Mouse (Mus musculus): ENCODE results near the gene Rasgef1a.
A peak's percentile ranks its signal among the peaks of the same experiment; 100 is the strongest.

- no peak for TF ChIP-seq E2F4 (IDR thresholded peaks at IDR 0.05; ENCODE audit: borderline replicate concordance, low read depth, low read length)
- no peak for TF ChIP-seq POLR2A (IDR thresholded peaks at IDR 0.05; ENCODE audit: control insufficient read depth in 1 of 2, insufficient read depth in 1 of 2, low read depth in 1 of 2, low read length in 2 of 2, poor library complexity in 1 of 2)
- TF ChIP-seq USF1 (IDR thresholded peaks at IDR 0.05; ENCODE audit: low read depth, low read length): no peak
- no peak for TF ChIP-seq EP300 (IDR thresholded peaks at IDR 0.05; ENCODE audit: low read depth in 1 of 2, low read length in 2 of 2)
- peak; percentile 27 to 38 (median 38); a peak in 5 of 6 replicates for TF ChIP-seq CTCF (IDR thresholded peaks at IDR 0.05 in 2 of 3, conservative IDR thresholded peaks at IDR 0.05 in 1 of 3; ENCODE audit: control insufficient read depth in 1 of 3, insufficient read depth in 1 of 3, low read depth in 2 of 3, low read length in 3 of 3, poor library complexity in 1 of 3, severe bottlenecking in 1 of 3)
- TF ChIP-seq GATA1 (IDR thresholded peaks at IDR 0.05; ENCODE audit: low read depth, low read length): no peak
- TF ChIP-seq ZNF384 (IDR thresholded peaks at IDR 0.05; ENCODE audit: low read depth, low read length): no peak
- TF ChIP-seq USF2 (IDR thresholded peaks at IDR 0.05; ENCODE audit: borderline replicate concordance in 1 of 2, insufficient read depth in 1 of 2, low read depth in 1 of 2, low read length in 2 of 2): no peak
Measured at GRCm38 (mm10) chr6:118067720-118068119, 56.5 kb downstream of the Rasgef1a start.
